Mouse (Mus musculus): Measurements from ENCODE around the gene E2f2.

The E2f2 gene

GRCm38 (mm10) chr4:136244208-136244607, 72.0 kb downstream of the E2f2 start:
- DNase-seq (ENCODE audit: low read depth): no peak

Data from c-Kit-positive CD71-positive TER-119-negative erythroid progenitor cells, embryonic 14.5 days (primary cell).